Mouse (Mus musculus) embryo, embryonic 9.5 days (tissue): ENCODE measurements around the gene Aldh1l1.
A peak's percentile ranks its signal among the peaks of the same experiment; 100 is the strongest.

Experiments
- DNase-seq: peaks from one replicate; pipeline ENCODE4 v3.0.0-alpha.2; 2017; ENCODE audit errors: extremely low spot score

The Aldh1l1 gene

GRCm38 (mm10) chr6:90507443-90507842, 21.2 kb downstream of the Aldh1l1 start:
- DNase-seq: no peak

- DNase-seq: peak; percentile 33
These were observed 22.0 kb downstream of the Aldh1l1 start for GRCm38 (mm10) chr6:90508197-90508624.

DNA sequence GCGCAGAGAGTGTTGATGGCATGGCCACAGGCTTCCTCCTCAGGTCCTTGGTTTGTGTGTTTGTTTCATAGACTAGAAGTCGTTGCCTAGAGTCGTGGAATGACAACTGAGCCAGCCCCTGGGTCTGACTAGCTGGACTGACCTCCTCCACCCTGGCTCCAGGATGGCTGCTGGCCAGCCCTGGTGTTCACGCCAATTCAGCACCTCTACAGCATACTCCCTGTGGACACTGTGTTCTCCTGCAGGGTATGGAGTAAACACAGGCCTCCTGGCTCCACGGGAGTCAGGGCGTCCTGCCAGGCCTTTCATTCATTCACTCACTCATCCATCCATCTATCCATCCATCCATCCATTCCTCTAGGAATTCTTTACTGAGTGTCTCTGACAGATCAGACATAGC, 22.9 kb downstream of the Aldh1l1 start:
- DNase-seq: no peak

DNA sequence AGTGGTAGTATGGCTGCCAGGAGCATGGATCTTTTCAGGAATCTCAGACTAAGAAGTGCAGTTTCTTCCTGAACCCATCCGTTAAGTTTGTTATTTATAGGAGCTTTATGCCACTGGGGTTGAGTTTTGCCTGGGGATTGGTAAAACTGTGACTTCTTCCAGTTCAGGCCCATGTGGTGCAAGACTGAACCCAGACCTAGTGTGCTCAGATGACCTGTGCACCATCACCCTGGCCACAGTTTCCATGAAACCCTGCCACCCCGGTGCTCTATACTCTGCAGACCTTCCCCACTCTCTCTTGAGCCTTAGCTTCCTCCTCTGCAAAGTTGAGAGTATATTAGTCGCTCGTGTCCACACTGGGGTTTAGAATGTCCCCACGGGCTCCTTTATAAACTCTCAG, 26.2 kb downstream of the Aldh1l1 start:
- DNase-seq: no peak

DNA sequence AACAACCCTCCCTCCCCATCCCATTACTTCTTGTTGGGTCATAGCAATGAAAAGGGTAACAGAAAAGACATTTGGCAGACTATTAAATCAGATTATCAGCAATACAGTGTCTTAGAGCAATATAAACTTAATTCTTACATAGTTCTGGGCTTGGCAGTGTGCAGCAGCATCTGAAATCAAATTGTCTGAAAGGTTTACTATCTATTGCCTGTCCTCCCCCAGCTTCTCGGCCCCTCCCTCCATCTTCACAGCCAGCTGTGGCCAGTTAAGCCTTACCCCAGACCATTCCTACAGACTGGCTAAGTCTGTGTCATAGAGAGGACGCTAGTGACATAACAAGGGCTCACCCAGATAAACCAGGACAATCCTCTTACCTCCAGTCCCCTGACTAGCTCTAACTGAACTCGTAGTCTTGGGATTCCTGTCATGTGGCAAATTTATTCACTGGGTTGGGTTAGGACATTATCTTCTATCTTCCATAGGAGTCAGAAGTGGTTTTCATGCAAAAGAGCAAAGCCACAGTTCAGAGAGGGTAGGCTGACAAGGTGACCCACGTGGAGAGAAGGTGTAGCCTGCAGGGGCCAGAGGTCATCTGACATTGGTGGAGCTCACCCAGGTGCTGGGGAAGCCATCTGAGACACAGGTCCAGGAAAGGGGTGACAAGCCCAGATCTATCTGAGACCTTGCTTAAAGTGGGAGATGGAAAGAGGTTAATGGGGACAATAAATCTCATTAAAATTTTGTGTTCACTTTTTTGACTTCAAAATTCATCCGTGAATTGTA, 27.0 kb downstream of the Aldh1l1 start:
- no peak for DNase-seq

DNA sequence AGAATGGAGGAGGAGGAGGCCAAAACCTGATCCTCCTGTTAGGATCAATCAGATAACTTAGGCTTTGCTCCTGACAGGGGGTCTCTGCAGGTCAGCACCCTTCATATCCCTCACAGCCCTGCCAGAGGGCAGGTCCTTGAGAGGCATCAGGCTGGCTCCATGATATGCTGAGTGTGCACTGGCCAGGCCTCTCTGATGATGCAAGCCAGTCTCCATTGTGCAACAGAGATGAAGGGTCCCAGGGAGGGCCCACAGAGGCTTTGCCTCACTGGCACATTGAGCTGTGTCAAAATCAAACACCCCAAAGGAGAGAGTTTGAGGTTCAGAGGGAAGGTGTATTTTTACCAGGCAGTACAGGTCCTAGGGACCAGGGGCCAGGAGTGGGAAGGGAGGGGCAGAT, 28.1 kb downstream of the Aldh1l1 start:
- no peak for DNase-seq

GRCm38 (mm10) chr6:90514883-90515405, 28.7 kb downstream of the Aldh1l1 start:
- DNase-seq: peak; percentile 81

DNA sequence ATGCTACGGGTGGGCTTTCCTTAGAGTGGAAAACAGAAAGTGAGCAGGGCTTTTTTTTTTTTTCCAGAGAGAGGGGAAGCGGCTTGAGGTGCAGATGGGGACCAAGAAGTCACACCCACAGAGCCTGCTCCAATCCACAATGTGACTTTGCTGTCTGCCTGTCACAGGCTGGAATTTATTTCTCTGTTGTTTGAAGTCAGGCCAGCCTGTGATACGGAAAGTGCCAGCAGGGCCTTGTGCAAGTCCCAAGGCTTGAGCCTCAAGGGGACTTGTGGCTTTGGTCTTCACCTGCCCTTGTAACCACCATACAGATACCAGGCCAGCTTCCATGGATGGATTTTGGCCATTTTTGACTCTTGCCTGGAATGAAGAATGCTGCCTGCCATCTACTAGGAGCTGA, 32.7 kb downstream of the Aldh1l1 start:
- DNase-seq: no peak

GRCm38 (mm10) chr6:90519375-90519774, 33.1 kb downstream of the Aldh1l1 start:
- DNase-seq: no peak

- no peak for DNase-seq
These were observed 40.2 kb downstream of the Aldh1l1 start for GRCm38 (mm10) chr6:90526406-90526805.

GRCm38 (mm10) chr6:90529461-90530046, 43.3 kb downstream of the Aldh1l1 start:
- no peak for DNase-seq

DNA sequence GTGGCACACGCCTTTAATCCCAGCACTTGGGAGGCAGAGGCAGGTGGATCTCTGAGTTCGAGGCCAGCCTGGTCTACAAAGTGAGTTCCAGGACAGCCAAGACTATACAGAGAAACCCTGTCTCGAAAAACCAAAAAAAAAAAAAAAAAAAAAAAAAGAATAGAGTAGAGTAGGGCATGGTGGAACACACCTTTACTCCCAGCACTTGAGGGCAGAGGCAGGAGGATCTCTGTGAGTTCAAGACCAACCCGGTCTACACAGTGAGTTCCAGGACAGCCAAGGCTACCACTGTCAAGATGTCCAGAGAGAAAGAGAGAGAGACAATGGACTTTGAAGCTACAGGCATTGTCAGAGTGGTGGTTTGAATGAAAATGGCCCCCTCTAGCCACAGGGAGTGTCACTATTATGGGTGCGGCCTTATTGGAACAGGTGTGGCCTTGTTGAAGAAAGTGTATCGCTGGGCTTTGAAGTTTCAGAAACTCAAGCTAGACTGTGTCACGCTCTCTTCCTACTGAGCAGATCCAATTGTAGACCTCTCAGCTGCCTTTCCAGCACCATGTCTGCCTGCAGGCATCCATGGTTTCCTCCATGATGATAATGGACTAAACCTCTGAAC, 46.5 kb downstream of the Aldh1l1 start:
- no peak for DNase-seq

GRCm38 (mm10) chr6:90533505-90533904, 47.3 kb downstream of the Aldh1l1 start:
- DNase-seq: no peak

DNA sequence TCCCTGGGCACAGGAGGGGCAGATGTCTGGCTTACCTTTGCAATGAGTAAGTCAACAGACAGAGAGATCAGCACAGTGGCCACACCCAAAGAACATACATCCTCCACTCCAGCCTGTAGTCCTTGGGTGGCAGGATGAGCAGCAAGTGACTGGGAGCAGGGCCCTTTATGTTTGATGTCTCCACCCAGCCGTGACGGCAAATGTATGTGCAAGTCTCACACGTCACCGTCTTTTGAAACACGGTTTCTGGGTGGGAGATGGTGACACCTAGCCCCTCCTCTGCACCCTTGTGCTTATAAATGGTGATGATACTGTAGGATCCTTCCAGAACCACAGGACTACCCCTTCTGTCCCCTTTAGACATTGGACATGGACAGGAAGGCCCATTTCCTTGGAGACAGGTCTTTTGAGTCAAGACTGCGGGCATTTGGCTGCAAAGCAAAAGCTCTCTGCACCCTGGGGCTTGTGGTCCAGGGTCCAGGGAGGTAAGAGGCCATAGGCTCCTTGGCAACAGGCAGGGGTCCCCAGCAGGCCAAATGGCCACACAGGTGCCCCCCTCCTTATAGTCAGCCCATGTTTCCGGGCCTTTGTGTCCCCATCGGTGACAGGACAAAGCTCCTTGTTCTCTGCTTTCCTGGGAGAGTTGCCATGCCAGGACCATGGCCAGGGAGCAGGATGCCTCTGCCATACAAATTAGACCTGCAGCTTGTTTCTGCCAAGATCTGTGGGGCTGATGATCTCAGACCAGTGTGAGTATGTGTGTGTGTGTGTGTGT, 48.7 kb downstream of the Aldh1l1 start:
- no peak for DNase-seq

DNA sequence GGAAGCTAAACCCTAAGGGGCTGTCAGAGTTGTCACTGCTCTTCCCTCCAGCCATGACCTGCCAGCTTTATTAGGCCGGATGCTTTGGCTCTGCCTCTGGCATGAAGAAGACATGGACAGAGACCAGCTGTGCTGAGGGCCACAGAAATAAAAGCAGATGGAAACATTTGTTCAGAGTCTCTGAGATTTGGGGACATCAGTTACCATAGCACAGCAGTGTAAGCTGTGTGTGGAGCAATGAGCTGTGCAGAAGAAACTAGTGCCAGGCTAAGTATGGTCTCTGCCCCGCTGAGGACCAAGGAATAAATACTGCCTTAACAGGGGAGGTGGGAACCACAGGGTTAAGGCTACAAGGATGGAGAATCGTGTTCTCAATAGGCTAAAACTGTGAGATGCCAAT, 50.6 kb downstream of the Aldh1l1 start:
- no peak for DNase-seq

DNA sequence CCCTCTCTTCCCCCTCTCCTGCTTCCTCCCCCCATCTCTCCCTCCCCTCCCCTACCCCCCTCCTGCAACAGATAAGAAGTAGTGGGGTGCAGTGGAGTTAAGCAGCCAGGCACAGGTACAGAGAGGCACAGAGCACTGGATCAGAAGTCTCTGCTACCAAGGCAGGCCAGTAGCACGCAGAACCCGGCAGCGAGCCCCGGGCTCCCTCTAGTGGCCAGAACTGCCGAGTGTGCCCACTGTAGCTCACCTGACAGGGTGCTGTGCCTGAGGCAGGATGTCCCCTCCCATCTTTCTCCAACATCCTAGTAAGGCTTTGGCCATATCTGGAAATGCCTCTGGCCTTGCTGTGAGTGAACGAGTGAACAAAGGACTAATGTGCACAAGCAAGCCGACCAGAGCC, 51.7 kb downstream of the Aldh1l1 start:
- DNase-seq: peak; percentile 77

DNA sequence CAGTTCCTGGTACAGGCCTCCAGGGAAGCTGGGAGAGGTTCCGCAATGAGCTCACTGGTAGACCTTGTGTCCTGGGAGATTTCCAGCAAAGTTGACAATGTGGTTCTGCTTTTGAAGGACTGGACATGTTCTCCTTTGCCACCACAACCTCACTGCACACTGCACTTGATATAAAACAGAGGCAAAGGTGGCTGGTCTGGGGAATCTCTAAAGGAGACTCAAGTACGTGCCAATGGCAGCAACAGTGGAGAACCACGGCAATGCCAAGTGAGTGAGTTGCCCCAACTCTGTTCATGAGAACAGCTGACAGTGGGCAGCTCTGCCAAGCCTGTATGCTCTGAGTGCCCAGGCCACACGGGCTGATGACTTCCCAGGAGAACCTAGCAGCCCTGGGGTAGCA, 53.0 kb downstream of the Aldh1l1 start:
- no peak for DNase-seq

GRCm38 (mm10) chr6:90540520-90540919, 54.3 kb downstream of the Aldh1l1 start:
- no peak for DNase-seq

DNA sequence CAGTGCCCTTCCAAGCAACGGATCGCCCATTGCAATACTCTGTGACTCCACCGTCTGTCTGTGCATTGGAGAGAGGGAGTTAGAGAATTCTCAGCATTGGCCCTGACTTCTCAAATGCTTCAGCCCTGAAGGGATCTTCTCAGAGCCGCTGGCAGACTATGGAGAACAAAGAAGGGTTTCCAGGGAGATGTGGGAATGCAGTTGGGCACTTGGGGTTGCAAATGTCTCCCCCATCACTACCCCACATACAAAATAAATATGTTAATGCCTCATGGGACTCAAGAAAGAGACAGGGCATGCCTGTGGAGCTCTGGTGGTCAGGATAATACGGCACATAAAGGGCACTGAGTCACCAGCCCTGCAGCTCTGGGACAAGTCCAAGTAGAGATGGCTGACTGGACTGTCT, 55.1 kb downstream of the Aldh1l1 start:
- no peak for DNase-seq

- no peak for DNase-seq
These were observed 58.2 kb downstream of the Aldh1l1 start for GRCm38 (mm10) chr6:90544433-90544832.

DNA sequence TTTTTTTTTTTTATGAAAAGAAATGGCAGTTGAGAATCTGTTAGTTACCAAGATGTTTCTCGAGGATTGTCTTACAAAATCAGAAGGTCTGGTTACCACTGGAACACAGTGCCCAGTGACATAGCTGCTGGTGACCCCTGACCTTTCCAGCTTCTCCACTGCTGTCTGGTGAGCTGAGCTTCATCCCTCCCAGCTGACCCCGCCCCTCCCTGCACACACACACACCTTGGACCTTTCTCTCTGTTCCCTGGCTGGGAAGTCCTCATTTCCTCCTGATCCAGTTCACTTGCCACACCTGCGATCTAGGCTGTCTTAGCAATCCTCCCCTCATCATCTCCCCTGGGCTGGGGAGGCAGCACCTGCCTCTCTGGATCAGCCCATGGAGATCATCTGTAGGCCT, 60.0 kb downstream of the Aldh1l1 start:
- DNase-seq: no peak

DNA sequence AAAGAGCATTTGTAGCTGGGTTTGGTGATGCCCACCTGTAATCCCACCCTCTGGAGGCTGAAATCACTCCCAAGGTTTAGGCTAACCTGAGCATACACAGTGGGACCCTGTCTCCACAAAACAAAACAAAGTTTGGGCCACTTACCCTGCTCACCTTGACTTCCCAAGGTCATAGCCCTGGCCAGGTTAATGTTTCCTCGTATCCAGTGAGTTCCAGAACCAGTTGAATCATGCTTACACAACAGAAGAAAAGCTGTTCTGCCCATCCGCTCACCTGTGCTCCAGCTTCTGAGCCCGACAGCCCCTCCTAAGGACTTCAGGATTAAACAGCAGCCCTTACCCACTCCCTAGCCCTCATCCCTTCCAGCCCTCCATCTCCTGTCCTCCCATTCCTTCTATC, 60.8 kb downstream of the Aldh1l1 start:
- no peak for DNase-seq
